Mouse (Mus musculus): ENCODE data around the gene Copz2. TPM values are rescaled to one million over a fixed set of nuclear protein-coding genes. Genes with fewer than 3 reads are reported as not detected.

Gene Copz2
- polyA plus RNA-seq, 1 experiment from 2014 or later = 29.2 TPM

DNA sequence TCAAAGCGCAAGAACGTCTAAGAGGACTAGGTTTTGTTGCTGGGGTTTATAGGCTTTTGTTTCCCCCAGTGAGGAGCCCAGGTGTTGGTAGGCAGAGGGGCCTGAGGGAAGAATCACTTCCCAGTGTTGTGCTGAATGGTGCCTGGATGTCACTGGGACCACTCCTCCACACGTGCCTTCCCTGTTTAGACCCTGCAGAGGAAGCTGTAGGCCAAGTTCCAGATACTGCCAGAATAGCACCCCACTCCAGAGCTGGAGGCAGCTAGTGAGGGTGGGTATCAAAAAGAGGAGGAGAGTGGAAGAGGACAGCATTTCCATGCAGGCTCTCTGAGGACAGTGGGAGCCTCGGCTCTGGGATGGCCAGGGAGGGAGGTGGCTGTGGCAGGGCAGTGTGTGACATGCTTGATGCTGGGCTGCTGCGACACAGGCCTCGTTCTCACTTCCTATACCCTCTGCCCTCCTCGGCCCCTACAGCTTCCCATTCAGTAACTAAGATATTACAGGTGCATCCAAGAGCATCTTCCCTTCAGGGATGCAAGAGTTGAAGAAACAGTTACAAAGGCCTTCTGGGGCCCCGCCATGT is 31.5 kb upstream of the Copz2 start:
- H3K27me3 ChIP-seq (replicated peaks) = no peaks in the 10 kb centered on the region
- WGBS = 79% methylated on average over 8 of the region's 8 CpGs

DNA sequence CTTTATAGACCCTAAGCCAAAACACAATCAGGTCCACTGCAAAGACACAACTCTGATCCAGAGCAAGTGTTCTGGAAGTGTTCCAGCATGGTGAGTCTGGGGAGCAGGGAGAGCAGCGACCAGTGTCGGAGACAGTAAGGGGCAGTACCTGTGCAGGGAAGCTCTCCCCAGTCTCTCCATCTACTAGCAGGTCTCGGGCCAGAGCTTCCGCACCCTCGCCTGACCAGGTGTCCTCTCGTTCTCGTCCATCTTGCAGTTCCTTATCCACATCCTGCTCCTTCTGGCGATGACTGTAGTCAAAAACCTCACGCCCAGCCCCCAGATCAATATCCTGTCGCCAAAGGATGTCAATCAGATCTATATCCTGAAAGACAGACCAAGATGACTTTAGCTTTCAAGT is 27.7 kb upstream of the Copz2 start:
- no peaks in the 10 kb centered on the region for H3K27me3 ChIP-seq (replicated peaks)
- peaks cover 55% of the 10 kb centered on the region for H3K36me3 ChIP-seq
- no peak overlapping the region for H3K4me3 ChIP-seq (replicated peaks)
- H3K9ac ChIP-seq (replicated peaks) = no peak overlapping the region
- H3K4me2 ChIP-seq = 0 out of 2 replicates have a peak overlapping the region, but pooled peaks have one; percentile 94
- H3K4me1 ChIP-seq = peaks cover 48% of the 10 kb centered on the region
- no peaks in the 10 kb centered on the region for H3K9me3 ChIP-seq (replicated peaks)
- WGBS = 94% methylated on average over 10 of the region's 10 CpGs
- no peak for ATAC-seq (ENCODE audit: low FRiP score)
- no peak overlapping the region for H3K27ac ChIP-seq (replicated peaks)

More for the DNA sequence above, 31.5 kb upstream of the Copz2 start:
- no peaks in the 10 kb centered on the region for H3K9me3 ChIP-seq (replicated peaks)
- no peak for ATAC-seq (ENCODE audit: low FRiP score)
- H3K4me2 ChIP-seq = no peak overlapping the region
- peaks cover 13% of the 10 kb centered on the region for H3K4me1 ChIP-seq
- peaks cover 68% of the 10 kb centered on the region for H3K36me3 ChIP-seq
- no peak overlapping the region for H3K9ac ChIP-seq (replicated peaks)
- H3K27ac ChIP-seq (replicated peaks) = no peak overlapping the region
- no peak overlapping the region for H3K4me3 ChIP-seq (replicated peaks)

DNA sequence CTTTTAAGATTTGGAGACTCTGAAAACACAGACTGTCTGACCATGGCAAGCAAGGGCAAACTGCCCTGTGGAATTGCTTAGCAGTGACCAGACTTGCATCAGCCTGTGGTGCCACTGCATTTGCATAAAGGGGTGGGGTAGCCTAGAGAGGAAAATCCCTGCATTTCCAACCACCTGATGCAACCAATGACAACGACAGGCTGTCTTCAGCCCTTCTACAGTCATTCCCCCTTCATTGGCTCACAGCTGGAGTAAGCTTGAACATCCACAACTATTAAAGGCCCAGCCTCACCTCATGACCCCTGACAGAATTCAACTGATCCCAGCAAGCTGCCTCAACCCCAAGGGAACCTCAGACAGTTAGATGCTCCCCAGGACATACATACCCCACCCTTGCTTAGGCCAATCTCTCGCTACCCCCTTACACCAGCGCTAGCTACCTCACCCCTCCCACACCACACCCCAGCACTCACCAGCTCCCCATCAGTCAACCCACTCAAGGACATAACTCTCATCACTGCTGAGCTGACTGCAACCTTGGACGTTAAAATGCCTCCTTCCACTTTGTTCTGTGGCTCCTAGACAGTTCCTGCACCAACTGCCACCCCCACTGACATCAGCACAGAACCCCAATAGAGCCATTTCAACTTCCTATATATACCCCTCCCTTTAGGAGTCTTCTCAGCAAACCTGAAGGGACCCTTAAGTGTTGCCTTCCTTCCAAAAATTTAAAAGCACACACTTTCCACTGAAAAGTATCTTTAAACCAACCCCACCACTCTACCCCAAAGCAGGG is 26.8 kb upstream of the Copz2 start:
- Histone ChIP-seq H3K27me3 (replicated peaks) (no peaks in the 10 kb centered on the region), H3K9me3 (replicated peaks) (no peaks in the 10 kb centered on the region), H3K4me2 (peak overlapping the region; percentile 94), H3K9ac (replicated peaks) (peak overlapping the region; percentile 66; the same call in 1 of the 2 replicates), H3K4me3 (replicated peaks) (peak overlapping the region; percentile 54), H3K36me3 (peaks cover 53% of the 10 kb centered on the region), H3K4me1 (peaks cover 57% of the 10 kb centered on the region), H3K27ac (replicated peaks) (peak overlapping the region; percentile 90)
- 43% methylated on average over 4 of the region's 4 CpGs for WGBS
- ATAC-seq (ENCODE audit: low FRiP score) = no peak

DNA sequence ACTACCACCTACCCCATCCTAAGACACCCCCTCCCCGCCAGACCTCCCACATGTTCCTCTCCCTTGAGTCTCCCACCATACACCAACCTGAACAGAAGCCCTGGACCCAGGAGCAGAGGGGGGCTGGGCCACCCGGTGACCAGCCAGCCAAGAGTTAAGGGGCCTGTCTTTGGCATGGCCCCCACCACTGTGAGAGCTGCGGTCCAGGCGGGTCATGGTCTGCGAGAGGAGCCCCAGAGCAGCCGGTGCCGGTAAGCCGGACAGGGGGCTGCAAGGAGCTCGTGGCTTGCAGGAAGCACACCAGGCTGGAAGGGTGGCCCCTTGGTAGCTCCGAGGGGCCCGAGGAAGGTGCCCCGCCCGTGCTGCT is 26.2 kb upstream of the Copz2 start:
- no peaks in the 10 kb centered on the region for H3K9me3 ChIP-seq (replicated peaks)
- H3K9ac ChIP-seq (replicated peaks) = peak overlapping the region; percentile 66
- ATAC-seq (ENCODE audit: low FRiP score) = peak; percentile 29
- H3K4me2 ChIP-seq = peak overlapping the region; percentile 94
- 8% methylated on average over 13 of the region's 13 CpGs for WGBS
- H3K4me3 ChIP-seq (replicated peaks) = peak overlapping the region; percentile 54
- H3K27ac ChIP-seq (replicated peaks) = peak overlapping the region; percentile 90
- H3K4me1 ChIP-seq = peaks cover 63% of the 10 kb centered on the region
- H3K27me3 ChIP-seq (replicated peaks) = no peaks in the 10 kb centered on the region
- peaks cover 47% of the 10 kb centered on the region for H3K36me3 ChIP-seq

DNA sequence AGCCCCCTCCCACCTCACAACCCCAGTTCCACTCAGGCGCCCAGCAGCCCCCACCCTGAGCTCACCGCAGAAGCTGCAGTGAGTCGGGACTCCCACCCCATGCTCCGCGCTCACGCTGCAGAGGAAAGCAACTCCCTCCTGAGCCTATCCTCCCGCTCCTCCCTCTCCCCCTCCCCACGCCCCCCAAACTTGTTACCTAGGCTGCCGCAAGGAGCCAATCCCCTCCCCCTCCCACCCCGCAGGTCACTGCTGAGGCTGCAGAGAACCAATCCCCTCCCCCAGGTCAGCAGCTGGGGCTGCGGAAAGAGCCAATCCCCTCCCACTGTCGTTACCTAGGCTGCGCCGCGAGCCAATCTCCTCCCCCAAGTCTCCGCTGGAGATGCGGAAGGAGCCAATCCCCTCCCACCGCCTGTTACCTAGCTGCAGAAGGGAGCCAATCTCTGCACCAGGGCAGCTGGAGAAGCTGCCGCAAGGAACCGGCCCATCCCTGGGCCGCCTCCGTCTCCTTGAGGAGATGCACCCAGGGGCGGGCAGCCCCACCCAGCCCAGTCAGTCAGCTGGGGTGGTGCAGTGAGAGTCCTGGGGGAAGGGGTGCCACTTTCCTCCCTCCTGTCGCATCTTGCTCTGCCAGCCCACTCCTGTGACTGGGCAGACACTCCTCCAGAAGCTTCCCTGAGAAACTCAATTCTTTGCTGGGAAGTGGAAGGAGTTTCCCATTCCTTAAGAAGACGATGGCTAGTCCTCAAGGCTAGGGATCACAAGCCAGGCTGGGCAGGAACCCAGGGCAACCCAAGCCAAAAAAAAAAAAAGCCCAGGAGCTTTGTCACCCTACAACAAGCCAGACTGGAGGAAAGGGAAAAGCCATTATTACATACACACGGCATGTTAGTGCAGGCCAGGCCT is 25.5 kb upstream of the Copz2 start:
- Histone ChIP-seq H3K4me3 (replicated peaks) (peak overlapping the region; percentile 54), H3K9ac (replicated peaks) (peak overlapping the region; percentile 66), H3K27me3 (replicated peaks) (no peaks in the 10 kb centered on the region), H3K4me2 (peak overlapping the region; percentile 94), H3K36me3 (peaks cover 40% of the 10 kb centered on the region), H3K27ac (replicated peaks) (peak overlapping the region; percentile 90), H3K9me3 (replicated peaks) (no peaks in the 10 kb centered on the region), H3K4me1 (peaks cover 69% of the 10 kb centered on the region)
- 1% methylated on average over 26 of the region's 26 CpGs for WGBS
- ATAC-seq (ENCODE audit: low FRiP score) = peak; percentile 93

DNA sequence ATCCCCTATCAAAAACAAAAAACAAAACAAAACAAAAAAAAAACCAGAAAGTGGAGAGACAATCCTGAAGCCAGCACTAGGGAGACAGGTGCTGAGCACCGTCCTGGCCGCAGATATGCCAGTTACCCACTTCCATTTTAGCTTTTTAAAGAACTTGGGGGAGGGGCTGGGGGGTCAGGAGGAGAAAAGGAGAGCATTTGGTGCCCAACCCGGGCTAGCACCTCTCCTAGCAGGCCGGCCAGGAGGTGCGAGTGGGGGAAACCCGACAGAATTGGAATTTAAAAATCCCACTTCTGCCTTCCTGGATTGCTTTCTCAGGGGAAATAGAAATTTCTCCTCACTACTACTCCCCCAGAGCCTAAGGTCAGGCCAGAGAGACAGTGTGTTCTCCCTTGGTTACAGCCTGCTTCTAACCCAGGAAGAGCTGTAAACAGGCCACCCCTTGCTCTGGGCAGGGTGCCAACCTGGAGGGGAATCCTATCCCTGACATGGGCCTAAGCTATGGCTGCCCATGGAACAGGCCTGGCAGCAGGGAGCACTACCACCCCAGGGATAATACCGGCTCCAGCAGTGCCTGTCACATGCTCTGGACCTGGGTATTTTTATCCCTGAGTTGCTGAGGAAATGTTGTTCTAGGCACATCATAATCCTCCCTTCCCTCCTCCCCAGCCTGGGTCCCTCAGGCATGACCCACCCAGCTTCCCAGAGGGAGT is 24.7 kb upstream of the Copz2 start:
- Histone ChIP-seq H3K27me3 (replicated peaks) (no peaks in the 10 kb centered on the region), H3K4me1 (peaks cover 69% of the 10 kb centered on the region), H3K9ac (replicated peaks) (peak overlapping the region; percentile 66), H3K36me3 (peaks cover 32% of the 10 kb centered on the region), H3K4me2 (peak overlapping the region; percentile 94), H3K27ac (replicated peaks) (peak overlapping the region; percentile 90), H3K9me3 (replicated peaks) (no peaks in the 10 kb centered on the region), H3K4me3 (replicated peaks) (peak overlapping the region; percentile 54)
- ATAC-seq (ENCODE audit: low FRiP score) = no peak
- 39% methylated on average over 7 of the region's 7 CpGs for WGBS

DNA sequence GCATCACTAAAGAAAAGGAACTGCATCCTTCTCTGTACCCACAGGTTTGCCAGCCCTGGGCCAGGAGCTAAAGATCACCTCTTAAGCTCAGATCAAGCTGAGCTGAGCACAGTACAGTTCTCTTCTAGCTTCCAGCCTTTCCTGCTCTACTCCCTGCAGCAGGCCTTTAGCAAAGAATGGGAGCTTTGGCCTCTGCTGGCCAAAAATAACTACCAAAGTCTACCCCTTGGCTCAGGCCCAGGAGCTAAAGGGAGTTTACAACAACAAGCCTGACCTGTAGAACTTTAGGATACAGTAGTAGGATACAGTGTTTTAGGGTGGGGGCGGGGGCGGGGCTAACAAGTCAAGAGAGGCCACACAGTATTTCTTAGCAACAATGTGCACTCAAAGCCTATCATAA is 23.2 kb upstream of the Copz2 start:
- ATAC-seq (ENCODE audit: low FRiP score) = no peak
- Histone ChIP-seq H3K27ac (replicated peaks) (peak overlapping the region; percentile 90), H3K4me3 (replicated peaks) (peak overlapping the region; percentile 11; the same call in 1 of the 2 replicates)

DNA sequence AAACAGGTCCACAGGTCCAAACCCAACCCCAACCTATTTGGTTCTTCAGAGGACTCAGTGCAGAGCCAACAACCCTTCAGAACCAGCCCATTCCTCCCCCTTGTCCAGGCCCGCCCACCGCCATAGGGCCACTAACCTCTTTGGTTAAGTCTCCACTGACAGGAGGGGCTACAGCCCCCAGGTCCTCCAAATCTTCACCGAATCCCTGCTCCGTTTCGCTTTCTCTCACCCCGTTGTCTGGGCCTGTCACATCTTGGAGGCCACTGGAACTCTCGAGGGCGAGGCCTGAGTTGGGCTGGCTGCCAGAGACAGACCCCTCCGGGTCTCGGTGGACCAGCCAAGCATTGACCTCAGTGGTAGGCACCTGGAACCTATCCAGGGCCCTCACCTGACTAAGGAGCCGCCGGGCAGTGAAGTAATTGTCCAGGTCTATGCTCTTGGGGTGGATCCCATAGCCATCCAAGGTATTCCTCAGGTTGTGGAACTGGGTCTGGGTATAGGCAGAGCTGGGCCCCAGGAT is 22.5 kb upstream of the Copz2 start:
- peaks cover 71% of the 10 kb centered on the region for H3K4me1 ChIP-seq
- H3K36me3 ChIP-seq = peaks cover 10% of the 10 kb centered on the region
- no peaks in the 10 kb centered on the region for H3K27me3 ChIP-seq (replicated peaks)
- no peak overlapping the region for H3K27ac ChIP-seq (replicated peaks)
- no peak overlapping the region; the same call in 1 of the 2 replicates for H3K4me3 ChIP-seq (replicated peaks)
- H3K9ac ChIP-seq (replicated peaks) = 0 out of 2 replicates have a peak overlapping the region, but pooled peaks have one; percentile 14
- WGBS = 86% methylated on average over 12 of the region's 12 CpGs
- H3K9me3 ChIP-seq (replicated peaks) = no peaks in the 10 kb centered on the region
- ATAC-seq (ENCODE audit: low FRiP score) = no peak
- peak overlapping the region; percentile 94 for H3K4me2 ChIP-seq

More for the DNA sequence above, 23.2 kb upstream of the Copz2 start:
- peak overlapping the region; percentile 94 for H3K4me2 ChIP-seq
- H3K9me3 ChIP-seq (replicated peaks) = no peaks in the 10 kb centered on the region
- H3K4me1 ChIP-seq = peaks cover 73% of the 10 kb centered on the region
- H3K36me3 ChIP-seq = peaks cover 17% of the 10 kb centered on the region
- no peak overlapping the region for H3K9ac ChIP-seq (replicated peaks)
- WGBS = 77% methylated on average over 2 of the region's 2 CpGs
- H3K27me3 ChIP-seq (replicated peaks) = no peaks in the 10 kb centered on the region

DNA sequence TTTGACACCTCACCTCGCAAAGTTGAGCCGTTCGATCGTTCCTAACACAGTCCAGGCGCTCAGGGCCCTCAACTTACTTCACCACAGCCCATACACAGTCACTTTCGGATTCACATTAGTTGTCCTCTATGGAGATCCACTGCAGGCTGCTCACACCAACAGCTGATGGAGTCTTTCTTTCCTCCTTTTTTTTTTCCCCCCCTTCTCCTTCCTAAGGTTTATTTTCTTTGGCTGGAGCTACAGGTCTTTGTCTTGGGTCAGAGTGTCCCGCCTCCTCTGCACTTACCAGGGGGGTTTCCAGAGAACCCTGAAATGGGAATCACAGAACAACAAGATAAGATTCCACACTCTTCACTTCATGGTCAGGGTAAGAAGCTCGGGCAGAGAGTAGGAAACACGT is 21.8 kb upstream of the Copz2 start:
- ATAC-seq (ENCODE audit: low FRiP score) = no peak
- Histone ChIP-seq H3K4me1 (peaks cover 64% of the 10 kb centered on the region), H3K36me3 (peaks cover 8% of the 10 kb centered on the region; the same call in 1 of the 2 replicates), H3K4me3 (replicated peaks) (peak overlapping the region; percentile 5), H3K9ac (replicated peaks) (0 out of 2 replicates have a peak overlapping the region, but pooled peaks have one; percentile 14), H3K9me3 (replicated peaks) (no peaks in the 10 kb centered on the region), H3K27me3 (replicated peaks) (no peaks in the 10 kb centered on the region), H3K4me2 (peak overlapping the region; percentile 94), H3K27ac (replicated peaks) (no peak overlapping the region)
- 75% methylated on average over 9 of the region's 9 CpGs for WGBS

DNA sequence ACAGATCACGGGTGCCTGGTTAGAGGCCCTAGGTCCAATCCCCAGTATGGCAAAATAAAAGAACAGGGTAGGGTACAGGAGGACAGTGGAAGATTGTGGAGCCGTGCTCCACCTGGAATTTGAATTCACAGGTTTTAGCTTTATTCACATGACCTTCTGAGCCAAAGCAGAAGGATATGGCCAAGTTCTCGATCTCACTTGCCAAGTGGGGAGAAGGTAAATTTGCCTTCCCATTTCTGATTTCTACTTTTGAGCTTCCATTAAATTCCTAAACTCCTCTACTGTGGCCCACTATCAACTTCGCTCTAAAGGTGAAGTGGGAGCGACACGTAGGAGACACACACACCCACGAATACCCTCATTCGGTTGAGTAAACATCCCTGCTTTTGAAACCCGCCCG is 20.8 kb upstream of the Copz2 start:
- no peaks in the 10 kb centered on the region for H3K27me3 ChIP-seq (replicated peaks)
- peaks cover 8% of the 10 kb centered on the region; the same call in 1 of the 2 replicates for H3K36me3 ChIP-seq
- peak overlapping the region; percentile 96 for H3K4me3 ChIP-seq (replicated peaks)
- H3K9me3 ChIP-seq (replicated peaks) = no peaks in the 10 kb centered on the region
- ATAC-seq (ENCODE audit: low FRiP score) = no peak
- peaks cover 55% of the 10 kb centered on the region for H3K4me1 ChIP-seq
- H3K27ac ChIP-seq (replicated peaks) = peak overlapping the region; percentile 97
- peak overlapping the region; percentile 94 for H3K4me2 ChIP-seq
- H3K9ac ChIP-seq (replicated peaks) = peak overlapping the region; percentile 88
- 17% methylated on average over 10 of the region's 10 CpGs for WGBS

All from neural tube, embryonic 15.5 days (tissue).